Mouse (Mus musculus): ENCODE measurements around the gene Uba7. TPM values are rescaled to one million over a fixed set of nuclear protein-coding genes. Genes with fewer than 3 reads are reported as not detected.
A peak's percentile ranks its signal among the peaks of the same experiment; 100 is the strongest.

The Uba7 gene
- total RNA-seq, 2 experiments from 2014 or later, result 2.3 to 3.1 TPM

DNA sequence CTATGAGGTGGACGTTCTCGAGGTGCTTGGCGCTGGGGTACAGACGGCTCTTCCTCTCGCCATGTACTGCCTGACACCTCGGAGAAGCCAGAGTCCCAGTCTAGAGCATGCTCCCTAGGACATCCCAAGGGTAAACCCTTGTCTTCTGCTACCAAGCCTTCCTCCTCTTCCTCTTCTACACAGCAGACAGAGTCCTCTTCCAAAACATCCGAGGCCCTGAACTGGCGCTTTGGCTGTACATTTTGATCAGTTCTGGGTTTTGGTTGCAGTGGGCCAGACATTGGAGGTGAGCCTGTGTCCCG is 9.4 kb downstream of the Uba7 start:
- DNase-seq, result no peak
- intact Hi-C loops (cut with DNase I), result loop anchor here (2.0 kb wide), 1 partner anchor 68 kb away; the partner anchor contains the start of gene Amigo3

DNA sequence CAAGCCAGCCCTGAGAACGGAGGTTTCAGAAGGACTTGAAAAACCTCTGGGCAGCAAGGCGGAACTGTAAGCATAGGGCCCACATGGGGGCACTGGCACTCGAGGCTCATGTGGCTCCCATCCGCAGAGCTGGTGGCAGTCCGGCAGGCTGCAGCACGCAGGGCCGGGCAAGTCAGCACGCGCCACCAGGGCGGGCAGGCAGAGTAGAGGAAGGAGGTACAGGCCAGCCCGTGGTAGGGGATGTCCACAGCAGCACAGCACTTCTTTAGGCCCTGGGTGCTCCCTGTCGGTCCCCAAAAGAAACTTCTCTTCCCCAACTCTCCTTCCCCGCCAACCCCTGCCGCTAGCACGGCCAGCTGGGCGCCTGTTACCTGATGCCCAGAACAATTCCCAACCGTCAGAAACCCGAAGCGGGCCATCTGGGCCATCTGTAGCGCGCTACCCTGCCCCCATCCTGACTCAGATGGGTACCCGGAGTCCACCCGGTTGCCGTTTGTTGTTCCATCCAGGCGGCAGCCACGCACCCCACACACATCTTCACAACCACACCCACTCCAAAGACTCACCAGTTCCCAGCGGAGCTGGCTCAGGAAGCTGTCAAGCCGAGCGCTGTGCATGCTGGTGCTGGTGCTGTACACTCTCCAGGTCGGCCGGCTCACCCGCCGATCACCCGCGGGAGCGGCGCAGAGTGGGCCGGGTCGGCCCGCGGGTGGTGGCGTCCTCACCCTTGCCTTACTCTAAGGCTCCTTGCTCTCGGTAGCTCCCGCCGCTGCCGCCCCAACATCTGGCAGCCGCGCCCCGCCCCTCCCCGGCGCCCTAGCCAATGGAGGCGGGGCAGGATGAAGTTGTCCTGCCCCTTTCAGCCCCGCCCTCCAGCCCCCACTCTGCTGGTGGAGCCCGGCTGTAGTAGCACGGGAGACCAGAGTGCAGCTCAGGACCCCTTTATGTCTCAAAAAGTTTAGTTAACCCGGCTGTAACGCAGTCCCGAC is 10.1 kb downstream of the Uba7 start, which contains the start of gene Inka1:
Gene Inka1 (minus strand): TSS at position 749 of the 989 bp plus-strand sequence.
- H3K4me3 ChIP-seq, result peak within 1 kb of the TSS; percentile 73
- TF ChIP-seq CTCF (IDR thresholded peaks at IDR 0.05), result peak; percentile 4; the same call in 1 of the 2 replicates
- H3K27ac ChIP-seq, result peak within 1 kb of the TSS; percentile 89
- peak; percentile 94 for DNase-seq
- intact Hi-C loops (cut with DNase I), result loop anchor here (1.0 to 2.0 kb wide), 3 partner anchors 22 to 80 kb away; partner anchors contain the start of gene Amigo3

More for the DNA sequence above, 9.4 kb downstream of the Uba7 start:
- peak overlapping the region; percentile 73 for H3K4me3 ChIP-seq
- H3K27ac ChIP-seq, result peak overlapping the region; percentile 89
- no peak for TF ChIP-seq CTCF (IDR thresholded peaks at IDR 0.05)

DNA sequence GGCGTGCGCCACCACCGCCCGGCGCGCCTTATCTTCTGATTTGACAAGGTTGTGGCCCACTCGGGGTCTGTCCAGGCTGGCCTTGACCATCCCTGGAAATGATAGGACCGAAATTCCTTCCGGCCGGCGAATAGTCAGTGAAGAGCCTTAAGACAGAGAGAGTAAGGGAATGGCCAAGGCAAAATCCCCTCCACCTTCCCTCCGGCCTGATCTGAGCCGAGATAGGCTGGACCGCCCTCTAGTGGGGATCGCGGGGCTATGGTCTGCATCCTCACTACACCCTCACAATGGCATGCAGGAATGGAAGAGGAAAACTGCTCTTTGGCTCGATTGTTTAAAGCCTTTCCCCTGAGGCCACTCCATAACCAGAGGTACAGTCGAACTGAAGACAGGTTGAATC is 11.1 kb downstream of the Uba7 start:
- Histone ChIP-seq H3K27ac (peak overlapping the region; percentile 89), H3K4me3 (peak overlapping the region; percentile 73)
- TF ChIP-seq CTCF (IDR thresholded peaks at IDR 0.05), result peak; percentile 95
- DNase-seq, result peak; percentile 85
- intact Hi-C loops (cut with DNase I), result loop anchor here (1.0 kb wide), 2 partner anchors 23 to 81 kb away; no protein-coding TSS in a partner anchor

DNA sequence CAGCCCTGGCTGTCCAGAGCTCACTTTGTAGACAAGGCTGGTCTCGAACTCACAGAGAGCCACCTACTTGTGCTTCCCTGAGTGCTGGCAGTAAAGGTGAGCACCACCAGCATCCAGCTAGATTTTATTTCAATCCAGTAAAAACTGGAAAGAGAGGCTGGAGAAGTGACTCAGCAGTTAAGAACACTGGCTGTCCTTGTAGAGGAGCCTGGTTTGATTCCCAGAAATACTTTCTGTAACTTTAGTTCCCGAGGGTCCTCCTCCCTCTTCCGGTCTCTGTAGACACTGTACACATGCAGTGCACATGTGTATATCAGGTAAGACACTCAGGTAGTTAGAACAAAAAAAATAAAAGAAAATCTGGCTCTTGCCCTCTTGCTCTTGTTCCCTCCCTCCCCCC is 12.6 kb downstream of the Uba7 start:
- intact Hi-C loops (cut with DNase I), result no loop called here
- peak overlapping the region; percentile 89; the same call in 1 of the 2 replicates for H3K27ac ChIP-seq

DNA sequence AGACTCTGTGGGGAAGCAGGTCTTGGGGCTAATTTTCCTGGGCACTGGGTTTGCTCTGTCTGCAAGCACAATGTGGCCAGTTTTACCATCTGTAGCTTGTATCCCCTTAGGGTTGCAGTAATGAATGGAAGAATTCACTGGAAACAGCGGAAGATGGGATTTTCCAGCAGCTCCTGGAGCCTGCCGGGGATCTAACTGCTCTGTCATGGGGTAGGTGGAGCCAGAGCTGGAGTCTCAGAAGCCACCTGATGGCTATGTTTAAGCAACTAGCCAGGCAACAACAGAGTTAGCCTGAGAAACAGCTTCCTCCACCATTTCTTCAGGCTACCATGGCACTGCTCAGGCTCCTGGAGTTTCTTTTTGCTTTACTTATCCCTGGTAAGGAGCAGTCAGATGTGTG is 16.9 kb downstream of the Uba7 start, which contains the start of gene Cdhr4:
Gene Cdhr4 (plus strand): TSS at position 301 of the 400 bp plus-strand sequence.
- DNase-seq, result no peak
- Histone ChIP-seq H3K27ac (no peak within 1 kb of the TSS), H3K4me3 (no peak within 1 kb of the TSS)
- intact Hi-C loops (cut with DNase I), result no loop called here
- no peak for TF ChIP-seq CTCF (IDR thresholded peaks at IDR 0.05)

More for the DNA sequence above, 12.6 kb downstream of the Uba7 start:
- no peak overlapping the region for H3K4me3 ChIP-seq
- TF ChIP-seq CTCF (IDR thresholded peaks at IDR 0.05), result no peak
- no peak for DNase-seq

DNA sequence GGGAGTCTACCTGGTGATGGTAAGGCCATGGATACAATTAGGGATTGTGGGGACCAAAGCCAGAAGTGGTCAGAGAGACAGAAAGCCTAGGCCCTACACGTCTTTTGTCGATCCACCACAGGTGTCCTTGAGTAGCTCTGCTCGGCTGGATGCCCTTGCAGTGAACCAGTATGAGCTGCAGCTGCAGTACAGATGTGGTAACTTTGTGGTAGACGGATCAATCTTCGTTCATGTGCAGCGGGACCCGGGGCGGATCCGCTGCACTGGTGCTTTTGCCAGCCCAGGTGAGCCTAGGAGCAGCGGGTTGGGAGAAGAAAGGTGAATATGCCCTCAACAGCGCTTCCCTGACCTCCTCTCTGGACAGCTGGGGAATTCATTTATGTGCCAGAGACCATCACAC is 17.7 kb downstream of the Uba7 start:
- TF ChIP-seq CTCF (IDR thresholded peaks at IDR 0.05), result no peak
- H3K4me3 ChIP-seq, result no peak overlapping the region
- no peak for DNase-seq
- intact Hi-C loops (cut with DNase I), result no loop called here
- no peak overlapping the region for H3K27ac ChIP-seq

DNA sequence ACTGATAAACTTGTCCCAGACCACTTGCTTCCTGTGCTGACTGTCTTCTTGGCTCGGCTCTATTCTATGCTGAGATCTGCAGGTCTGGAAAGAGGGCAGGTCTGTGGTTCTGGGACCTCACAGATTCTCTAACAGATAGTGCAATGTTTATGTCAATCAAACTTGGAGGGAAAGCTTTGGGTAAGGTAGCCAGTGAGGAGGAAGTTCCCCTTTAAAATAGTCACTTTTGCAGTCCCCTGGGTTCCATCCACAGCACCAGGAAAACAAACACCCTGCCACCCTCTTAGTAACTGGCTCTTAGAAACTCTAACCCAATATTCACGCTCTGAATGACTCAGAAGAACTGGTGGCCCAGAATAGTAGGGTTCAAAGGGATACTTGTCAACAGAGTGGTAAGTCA is 19.2 kb downstream of the Uba7 start:
- Histone ChIP-seq H3K4me3 (no peak overlapping the region), H3K27ac (no peak overlapping the region)
- intact Hi-C loops (cut with DNase I), result no loop called here
- no peak for TF ChIP-seq CTCF (IDR thresholded peaks at IDR 0.05)
- DNase-seq, result no peak

DNA sequence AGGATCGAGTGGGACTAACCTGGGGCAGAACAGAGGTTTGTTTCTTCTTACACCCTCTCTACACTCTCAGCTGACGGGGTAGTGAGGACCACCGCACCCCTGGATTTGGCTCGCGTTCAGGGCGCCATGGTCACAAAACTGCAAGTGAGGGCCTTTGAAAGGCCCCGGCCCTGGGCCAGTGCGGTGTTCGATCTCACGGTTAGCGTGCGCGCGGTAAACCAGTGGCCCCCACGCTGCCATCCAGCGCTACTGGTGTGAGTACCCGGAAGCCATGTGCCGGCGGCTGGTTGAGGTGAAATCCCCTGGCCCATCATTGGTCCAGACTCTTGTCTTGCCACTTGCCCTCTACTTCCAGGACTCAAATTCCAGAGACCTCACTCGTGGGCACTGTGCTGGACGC is 20.2 kb downstream of the Uba7 start:
- DNase-seq, result no peak
- intact Hi-C loops (cut with DNase I), result no loop called here
- no peak overlapping the region for H3K4me3 ChIP-seq
- TF ChIP-seq CTCF (IDR thresholded peaks at IDR 0.05), result no peak
- H3K27ac ChIP-seq, result no peak overlapping the region

DNA sequence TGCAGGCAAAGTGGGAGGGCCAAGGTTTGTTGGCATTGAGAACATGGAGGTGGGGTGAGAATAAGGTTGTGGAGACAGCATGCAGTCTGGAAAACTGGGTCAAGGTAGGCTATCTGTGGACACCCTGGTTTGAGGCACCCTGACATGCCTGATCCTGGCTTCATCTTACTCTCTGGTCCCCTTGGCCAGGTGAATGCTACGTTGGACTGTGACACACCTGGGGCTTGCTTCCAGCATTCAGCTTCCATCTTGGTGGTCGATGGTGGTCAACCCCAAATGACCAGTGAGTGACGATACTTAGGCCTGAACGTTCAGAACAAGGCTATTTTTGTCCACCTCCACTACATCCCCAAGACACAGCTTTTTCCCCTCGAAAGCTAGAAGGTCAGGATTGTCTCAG is 20.7 kb downstream of the Uba7 start, which contains the start of gene Gm20662:
Gene Gm20662 (plus strand): TSS at position 301 of the 400 bp plus-strand sequence.
- H3K27ac ChIP-seq, result no peak within 1 kb of the TSS
- no peak within 1 kb of the TSS for H3K4me3 ChIP-seq
- TF ChIP-seq CTCF (IDR thresholded peaks at IDR 0.05), result no peak
- DNase-seq, result no peak
- intact Hi-C loops (cut with DNase I), result no loop called here

DNA sequence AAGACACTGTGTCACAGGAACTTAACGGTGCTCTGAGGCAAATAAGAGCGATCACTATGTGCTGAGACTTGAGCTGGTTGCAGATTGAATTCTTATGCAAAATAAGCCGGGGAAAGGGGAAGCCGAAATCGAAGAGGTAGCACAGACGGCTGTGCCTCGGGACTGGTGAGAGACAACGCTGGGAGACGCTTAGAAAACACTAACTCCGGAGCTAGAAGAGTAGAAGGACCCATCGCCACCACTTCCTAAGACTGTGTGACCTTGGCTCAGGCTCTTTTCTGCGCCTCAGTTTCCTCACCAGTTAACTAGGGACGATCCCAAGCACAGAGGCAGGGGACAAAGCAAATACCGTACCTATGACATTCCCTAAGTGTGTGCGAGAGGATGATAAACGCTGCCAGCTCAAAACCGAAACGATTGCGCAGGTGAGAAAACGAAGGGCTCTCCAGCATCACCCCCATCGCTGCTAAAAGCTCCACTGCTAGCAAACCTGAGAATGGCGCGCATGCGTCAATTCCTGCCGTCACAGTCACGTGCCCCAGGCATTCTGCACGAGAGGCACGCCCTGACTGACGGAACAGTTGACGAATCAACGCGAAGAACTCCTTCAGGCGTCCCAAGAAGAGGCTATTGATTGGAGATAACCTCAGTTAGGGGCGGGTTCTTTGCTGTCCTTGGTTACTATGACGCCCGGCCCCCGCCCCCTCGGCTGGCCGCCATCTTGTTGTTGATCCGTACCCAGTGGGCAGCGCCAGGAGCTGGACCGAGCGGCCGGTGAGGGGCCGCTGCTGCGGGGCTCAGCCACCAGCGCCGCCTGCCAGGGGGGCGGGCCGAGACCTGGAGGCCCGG is 26.8 kb downstream of the Uba7 start, which contains the start of gene Ip6k1:
Gene Ip6k1 (plus strand): TSS at position 580 of the 849 bp plus-strand sequence.
- Histone ChIP-seq H3K27ac (peak within 1 kb of the TSS; percentile 99), H3K4me3 (peak within 1 kb of the TSS; percentile 77)
- TF ChIP-seq CTCF (IDR thresholded peaks at IDR 0.05), result no peak
- DNase-seq, result peak; percentile 100
- intact Hi-C loops (cut with DNase I), result loop anchor here (5.0 kb wide), 1 partner anchor 40 kb away; no protein-coding TSS in a partner anchor

DNA sequence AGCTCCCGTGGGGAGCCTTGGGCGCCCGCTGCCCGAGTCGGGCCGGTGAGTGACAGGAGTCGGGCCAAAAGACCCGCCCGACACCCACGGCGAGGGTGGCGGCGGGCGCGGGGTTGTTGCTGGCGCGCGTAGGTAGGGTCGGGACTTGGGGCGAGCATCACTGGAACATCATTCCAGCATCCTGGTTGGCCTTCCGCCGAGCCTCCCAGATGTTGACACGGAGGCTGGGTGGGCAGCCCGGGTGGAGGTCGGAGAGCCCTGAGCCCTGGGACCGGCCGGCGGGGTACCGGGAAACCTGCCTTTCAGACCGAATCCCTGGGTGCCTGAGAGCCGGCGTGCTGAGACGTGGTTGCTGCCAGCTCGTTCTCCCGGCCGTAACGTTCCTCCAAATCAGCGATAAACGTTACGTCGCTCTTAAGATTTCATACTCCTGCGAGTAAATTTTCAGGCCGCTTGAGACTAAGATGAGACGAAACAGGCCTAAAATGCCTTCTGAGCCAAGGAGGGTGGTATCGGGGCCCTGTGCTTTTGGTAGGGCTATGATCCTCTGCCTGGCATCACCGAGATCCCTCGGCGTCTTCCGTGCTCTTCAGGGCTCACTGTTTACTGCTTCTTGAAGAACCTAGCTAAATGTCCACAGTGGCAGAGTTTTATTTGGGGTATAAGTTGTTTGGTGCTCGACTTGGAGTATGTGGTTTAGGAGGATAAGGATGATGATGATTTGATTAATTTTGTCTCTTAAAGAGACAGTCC is 27.6 kb downstream of the Uba7 start:
- Histone ChIP-seq H3K27ac (peak overlapping the region; percentile 99), H3K4me3 (peak overlapping the region; percentile 77)
- no peak for TF ChIP-seq CTCF (IDR thresholded peaks at IDR 0.05)
- intact Hi-C loops (cut with DNase I), result loop anchor here (5.0 kb wide), 1 partner anchor 41 kb away; no protein-coding TSS in a partner anchor
- no peak for DNase-seq
